Mouse (Mus musculus) liver, adult (tissue): ENCODE data around the gene Dock1.

ENCODE experiments used
- GATA4 ChIP-seq: IDR thresholded peaks from 2 replicates; pipeline ENCODE4 v1.6.1; 2014; ENCODE audit warnings: mild to moderate bottlenecking, low read length; ENCODE audit not compliant: insufficient replicate concordance

Dock1 gene

GRCm38 (mm10) chr7:135139153-135139612 lies 468.7 kb downstream of the Dock1 start:
- TF ChIP-seq GATA4: no peak

DNA sequence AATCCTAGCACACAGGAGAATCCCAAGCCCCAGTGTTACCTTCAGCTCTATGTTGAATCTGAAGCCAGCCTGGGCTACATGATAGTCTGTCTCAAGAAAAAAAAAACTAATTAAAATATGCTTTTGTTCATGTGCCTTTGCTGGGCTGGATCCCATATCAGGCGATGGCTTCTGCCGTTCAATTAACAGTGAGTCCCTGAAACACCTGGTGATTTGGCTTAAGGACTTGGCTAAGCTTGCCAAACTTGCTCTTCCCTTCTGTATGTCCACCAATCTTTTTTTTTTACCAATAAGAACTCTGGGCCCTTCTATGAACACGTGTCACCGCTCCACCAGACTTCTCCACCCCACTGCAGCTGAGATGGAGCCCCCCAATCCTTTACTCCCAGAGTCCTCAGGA lies 474.3 kb downstream of the Dock1 start:
- no peak for TF ChIP-seq GATA4

- no peak for TF ChIP-seq GATA4
Observed at GRCm38 (mm10) chr7:135150926-135151325, 480.5 kb downstream of the Dock1 start.

GRCm38 (mm10) chr7:135157571-135157970 lies 487.1 kb downstream of the Dock1 start:
- no peak for TF ChIP-seq GATA4

GRCm38 (mm10) chr7:135158381-135158780 lies 487.9 kb downstream of the Dock1 start:
- TF ChIP-seq GATA4: no peak

- TF ChIP-seq GATA4: no peak
Observed at GRCm38 (mm10) chr7:135159606-135160005, 489.2 kb downstream of the Dock1 start.

GRCm38 (mm10) chr7:135165155-135165554 lies 494.7 kb downstream of the Dock1 start:
- no peak for TF ChIP-seq GATA4

DNA sequence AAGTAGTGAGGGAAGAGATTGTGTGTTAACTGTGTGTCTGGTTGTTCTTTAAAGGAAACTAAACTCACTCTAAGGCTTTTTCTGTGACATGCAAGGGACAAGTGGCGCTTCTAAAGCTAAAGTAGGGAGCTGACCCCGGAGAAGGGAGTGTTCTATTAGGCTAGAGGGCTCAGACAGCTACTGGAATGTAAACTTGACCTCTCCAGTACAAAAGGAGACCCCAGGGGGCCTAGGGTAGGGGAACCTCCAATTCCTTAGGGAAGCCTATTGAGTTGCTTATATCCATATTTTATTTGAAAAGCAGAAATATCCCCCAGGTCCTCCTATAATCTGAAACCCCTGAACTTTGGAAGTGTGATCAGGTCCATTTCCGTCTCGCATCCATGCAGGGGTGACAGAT lies 499.5 kb downstream of the Dock1 start:
- no peak for TF ChIP-seq GATA4

- TF ChIP-seq GATA4: no peak
Observed at GRCm38 (mm10) chr7:135172219-135172618, 501.8 kb downstream of the Dock1 start.

GRCm38 (mm10) chr7:135194190-135194589 lies 523.7 kb downstream of the Dock1 start:
- TF ChIP-seq GATA4: no peak

- no peak for TF ChIP-seq GATA4
Observed at GRCm38 (mm10) chr7:135195631-135196030, 525.2 kb downstream of the Dock1 start.

- no peak for TF ChIP-seq GATA4
Observed at GRCm38 (mm10) chr7:135196828-135197227, 526.4 kb downstream of the Dock1 start.

- TF ChIP-seq GATA4: no peak
Observed at GRCm38 (mm10) chr7:135203920-135204319, 533.5 kb downstream of the Dock1 start.

- no peak for TF ChIP-seq GATA4
Observed at GRCm38 (mm10) chr7:135205111-135205510, 534.7 kb downstream of the Dock1 start.

- TF ChIP-seq GATA4: no peak
Observed at GRCm38 (mm10) chr7:135208947-135209567, 538.6 kb downstream of the Dock1 start.

GRCm38 (mm10) chr7:135210296-135210695 lies 539.8 kb downstream of the Dock1 start:
- no peak for TF ChIP-seq GATA4

DNA sequence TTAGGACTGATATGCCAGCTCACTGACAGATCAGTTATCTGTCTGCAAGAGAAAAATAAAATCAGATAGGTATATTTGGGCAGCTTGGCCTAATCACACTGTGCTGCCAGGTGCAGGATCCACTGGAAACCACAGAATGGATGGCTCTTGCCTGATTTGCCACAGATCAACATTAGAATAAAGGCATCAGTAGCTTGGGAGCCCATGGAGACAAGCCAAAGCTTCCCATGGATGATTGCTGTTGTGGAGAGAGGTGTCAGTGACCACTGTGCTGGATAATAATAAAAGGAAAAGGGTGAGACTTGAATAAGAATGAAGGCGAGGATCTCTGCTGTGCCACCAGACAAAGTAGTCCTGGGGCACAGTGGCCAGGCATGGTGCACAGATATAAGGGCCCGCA lies 540.4 kb downstream of the Dock1 start:
- no peak for TF ChIP-seq GATA4

- no peak for TF ChIP-seq GATA4
Observed at GRCm38 (mm10) chr7:135212505-135212904, 542.1 kb downstream of the Dock1 start.

- no peak for TF ChIP-seq GATA4
Observed at GRCm38 (mm10) chr7:135221475-135221874, 551.0 kb downstream of the Dock1 start.
